Mouse (Mus musculus) liver, embryonic 14.5 days (tissue): ENCODE measurements around the gene Purb. TPM values are rescaled to one million over a fixed set of nuclear protein-coding genes. Genes with fewer than 3 reads are reported as not detected.

Experiments used
- ATAC-seq: fragments of 200-750 bp; cut with Nextera tagmentation; 2 replicates; pipeline ENCODE4 v1.8.0; 2017; ENCODE audit warnings: moderate number of reproducible peaks, mild to moderate bottlenecking, moderate library complexity; ENCODE audit not compliant: insufficient read depth
- DNase-seq, 3 experiments: peaks; one replicate each; pipeline ENCODE4 v3.0.0-alpha.2; 2012 to 2013; ENCODE audit warnings: low read depth in 3 of 3, low spot score in 3 of 3
- H3K27ac ChIP-seq: fragments of 300-500 bp; sonication (generic); 2 replicates; pipeline ENCODE4 v1.5.1; 2014; ENCODE audit warnings: moderate library complexity, mild to moderate bottlenecking, control low read depth, inconsistent platforms
- H3K27me3 ChIP-seq: fragments of 300-500 bp; sonication (generic); 2 replicates; pipeline ENCODE4 v1.6.1; 2014; ENCODE audit warnings: mild to moderate bottlenecking, low read length, moderate library complexity; ENCODE audit not compliant: control insufficient read depth, insufficient read depth
- H3K36me3 ChIP-seq: fragments of 300-500 bp; sonication (generic); replicated peaks from 2 replicates; pipeline ENCODE4 v1.6.1; 2014; ENCODE audit warnings: low read depth; ENCODE audit not compliant: control insufficient read depth, insufficient read depth
- H3K4me1 ChIP-seq, 2 experiments: fragments of 200-500 bp in 1 of 2; fragments of 300-500 bp in 1 of 2; sonication (generic) in 1 of 2; replicated peaks; 2 replicates each; pipeline ENCODE4 v1.6.1; 2012 to 2014; ENCODE audit warnings: antibody characterized with exemption in 1 of 2, inconsistent platforms in 1 of 2, low read length in 1 of 2; ENCODE audit not compliant: control insufficient read depth in 2 of 2, insufficient read depth in 2 of 2
- H3K4me2 ChIP-seq: fragments of 300-500 bp; sonication (generic); 2 replicates; pipeline ENCODE4 v1.6.1; 2014; ENCODE audit warnings: low read depth, mild to moderate bottlenecking, control low read depth, moderate library complexity
- H3K4me3 ChIP-seq, 2 experiments: fragments of 200-500 bp in 1 of 2; fragments of 300-500 bp in 1 of 2; sonication (generic) in 1 of 2; 2 replicates each; pipeline ENCODE4 v1.5.1; 2012 to 2014; ENCODE audit warnings: low read depth in 2 of 2, low read length in 2 of 2, mild to moderate bottlenecking in 2 of 2, control low read depth in 1 of 2, inconsistent platforms in 1 of 2, moderate library complexity in 1 of 2; ENCODE audit not compliant: insufficient read depth in 1 of 2
- H3K9ac ChIP-seq: fragments of 300-500 bp; sonication (generic); replicated peaks from 2 replicates; pipeline ENCODE4 v1.6.1; 2014; ENCODE audit warnings: mild to moderate bottlenecking, control low read depth, moderate library complexity
- H3K9me3 ChIP-seq: fragments of 300-500 bp; sonication (generic); 2 replicates; pipeline ENCODE4 v1.6.1; 2016; ENCODE audit warnings: low read length, mixed read lengths; ENCODE audit not compliant: control insufficient read depth
- CTCF ChIP-seq: IDR thresholded peaks from 2 replicates; pipeline ENCODE4 v1.5.1; 2016; ENCODE audit warnings: antibody characterized with exemption, low read depth, control low read depth
- EP300 ChIP-seq: IDR thresholded peaks from 2 replicates; pipeline ENCODE4 v1.6.1; 2016; ENCODE audit warnings: antibody characterized with exemption, low read depth
- WGBS: fragments of 180-500 bp; shearing (Covaris S2); extraction: QIAGEN DNeasy Blood & Tissue Kit; methylation state at CpG from one replicate; pipeline ENCODE4 v1.1.7; 2014; ENCODE audit not compliant: insufficient replicate concordance; 5-methylcytosine and 5-hydroxymethylcytosine counted together
- polyA plus RNA-seq, 2 experiments: library from polyadenylated mRNA; depleted of rRNA in 1 of 2; stranded (reverse) in 1 of 2; unstranded in 1 of 2; fragments of >200 nt; fragmentation: Nextera tagmentation in 1 of 2; extraction: Ambion mirVana in 1 of 2; gene quantifications; 2 replicates each; pipeline versions ENCODE4 v1.2.1 to v1.2.3; 2012 to 2014

Purb gene
- polyA plus RNA-seq, 2 experiments: 6.2 TPM

DNA sequence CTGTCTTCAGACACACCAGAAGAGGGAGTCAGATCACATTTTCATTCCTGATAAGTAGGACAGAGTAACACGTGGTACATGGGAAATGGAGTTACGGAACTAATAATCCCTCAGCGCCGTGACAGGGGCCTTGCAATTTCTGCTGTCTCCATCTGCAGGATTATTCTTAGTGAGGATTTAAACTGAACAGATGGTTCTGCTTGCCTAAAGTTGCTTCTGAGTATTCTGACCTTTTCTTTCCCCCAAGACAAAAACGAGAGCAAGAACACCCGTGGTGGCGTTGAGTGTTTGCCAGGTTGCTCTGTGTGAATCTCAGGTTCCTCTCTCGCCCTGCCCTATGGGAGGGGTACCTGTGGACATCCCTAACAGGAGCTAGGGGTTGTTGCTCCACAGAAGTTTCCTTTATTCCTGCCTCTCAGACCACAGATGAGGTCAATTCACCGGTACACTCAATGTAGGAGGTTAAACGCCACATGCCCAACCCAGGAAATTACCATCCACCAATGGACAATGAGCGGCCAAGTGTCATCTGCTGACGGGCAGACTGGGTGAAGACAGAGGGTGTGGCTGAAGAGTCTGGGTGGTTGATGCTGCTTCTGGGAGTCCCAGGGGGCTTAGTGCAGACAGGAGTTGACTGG, 21.7 kb upstream of the Purb start:
- Histone ChIP-seq H3K27ac (no peak overlapping the region), H3K27me3 (no peaks in the 10 kb centered on the region), H3K9me3 (no peaks in the 10 kb centered on the region), H3K36me3 (no peaks in the 10 kb centered on the region), H3K4me2 (no peak overlapping the region), H3K9ac (no peak overlapping the region), H3K4me1 (no peaks in the 10 kb centered on the region), H3K4me3 (no peak overlapping the region)
- WGBS: 63% methylated on average over 12 of the region's 12 CpGs
- DNase-seq (no peak), ATAC-seq (no peak)
- TF ChIP-seq CTCF: no peak
- TF ChIP-seq EP300: no peak

DNA sequence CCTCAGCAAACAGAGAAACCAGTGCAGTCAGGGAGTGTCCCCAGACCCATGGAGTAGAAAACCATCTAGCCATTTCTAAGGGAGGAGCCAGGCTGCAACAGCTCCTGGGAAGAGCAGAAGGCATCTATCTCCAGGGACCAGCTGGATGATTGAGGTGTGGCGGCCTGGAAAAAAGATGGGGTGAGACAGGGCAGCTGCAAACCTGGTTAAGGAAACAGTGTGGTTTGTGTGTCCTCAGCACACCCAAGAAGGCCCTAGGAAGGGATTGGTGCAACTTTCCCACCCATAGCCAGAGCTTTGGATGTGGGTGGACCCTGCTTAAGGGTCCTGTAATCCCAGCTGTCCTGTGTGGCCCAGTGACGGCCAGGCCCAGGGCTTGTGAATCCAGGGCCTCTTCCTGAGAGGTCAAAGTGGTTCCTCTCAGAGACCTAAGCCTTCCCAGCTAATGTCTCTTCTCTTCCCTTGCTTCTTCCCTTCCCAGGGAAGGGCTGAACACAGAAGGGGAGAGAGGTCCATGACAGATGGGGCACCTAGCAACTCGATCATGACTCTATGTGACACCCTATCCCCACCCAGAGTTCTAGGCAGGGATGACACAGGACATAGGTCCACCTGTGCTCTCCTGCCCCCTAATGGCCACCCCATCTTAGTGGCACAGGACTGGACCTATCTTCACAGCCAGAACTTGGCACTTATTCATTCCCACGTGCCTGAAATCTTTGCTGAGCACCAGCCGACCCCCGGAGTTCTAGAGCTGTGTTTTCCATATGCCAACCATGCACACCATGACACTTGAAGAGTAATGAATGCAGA, 14.2 kb upstream of the Purb start:
- Histone ChIP-seq H3K27ac (no peak overlapping the region), H3K9ac (no peak overlapping the region), H3K36me3 (no peaks in the 10 kb centered on the region), H3K4me1 (no peaks in the 10 kb centered on the region), H3K4me2 (no peak overlapping the region), H3K27me3 (no peaks in the 10 kb centered on the region), H3K9me3 (no peaks in the 10 kb centered on the region), H3K4me3 (no peak overlapping the region)
- TF ChIP-seq CTCF (peak; percentile 91), EP300 (no peak)
- peak; percentile 35 to 54 (median 35) for DNase-seq
- ATAC-seq: peak; percentile 78
- WGBS: 36% methylated on average over 6 of the region's 6 CpGs

DNA sequence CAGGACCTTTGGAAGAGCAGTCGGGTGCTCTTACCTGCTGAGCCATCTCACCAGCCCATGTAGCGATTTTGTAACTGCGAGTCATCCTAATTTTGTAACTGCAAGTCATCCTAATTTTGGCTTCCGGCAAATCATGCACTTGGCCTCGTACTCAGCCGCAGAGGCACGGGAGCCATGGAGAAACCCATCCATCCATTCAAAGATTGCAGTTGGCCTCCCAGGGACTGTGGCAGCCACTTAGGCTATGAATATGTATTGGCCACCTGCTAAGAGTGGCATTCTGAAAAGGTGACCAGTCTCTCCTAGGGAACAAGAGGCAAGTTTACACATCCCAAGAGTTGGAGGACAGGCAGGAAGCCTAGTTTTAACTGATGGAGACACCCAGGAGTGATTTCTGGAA, 13.5 kb upstream of the Purb start:
- no peak for ATAC-seq
- no peak for TF ChIP-seq CTCF
- no peak for TF ChIP-seq EP300
- no peak overlapping the region for H3K27ac ChIP-seq
- H3K27me3 ChIP-seq: no peaks in the 10 kb centered on the region
- no peaks in the 10 kb centered on the region for H3K9me3 ChIP-seq
- H3K36me3 ChIP-seq: no peaks in the 10 kb centered on the region
- no peaks in the 10 kb centered on the region; a peak in 1 of 4 replicates for H3K4me1 ChIP-seq
- 85% methylated on average over 7 of the region's 7 CpGs for WGBS
- no peak for DNase-seq
- H3K4me2 ChIP-seq: no peak overlapping the region
- H3K4me3 ChIP-seq: no peak overlapping the region
- no peak overlapping the region for H3K9ac ChIP-seq

DNA sequence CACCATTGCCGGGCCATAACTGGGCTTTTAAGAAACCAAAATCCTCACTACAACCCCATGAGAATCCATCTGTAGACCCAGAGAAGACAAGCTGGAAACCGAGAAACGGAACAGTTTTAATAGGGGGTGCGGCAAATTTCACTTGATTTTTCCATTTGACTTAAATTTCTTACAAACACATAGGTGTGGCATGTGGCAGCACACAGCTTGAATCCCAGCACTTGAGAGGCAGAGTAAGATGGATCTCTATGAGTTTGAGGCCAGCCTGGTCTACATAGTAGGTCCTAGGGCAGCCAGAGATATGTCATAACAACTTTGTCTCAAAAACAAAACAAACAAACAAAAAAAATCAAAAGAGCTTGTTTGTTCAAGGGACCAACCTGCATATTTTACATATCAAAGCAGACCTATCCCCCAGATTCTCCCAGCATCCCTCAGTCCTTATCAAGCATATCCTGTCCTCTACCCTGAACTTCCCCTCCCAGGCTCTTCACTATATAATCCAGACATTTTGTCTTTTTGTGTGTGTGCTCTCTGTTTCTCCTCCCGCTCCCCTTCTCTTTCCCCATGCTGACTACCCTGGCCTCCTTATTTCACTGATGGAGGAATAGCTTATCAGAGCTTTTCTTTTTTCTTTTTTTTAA, 12.4 kb upstream of the Purb start:
- TF ChIP-seq CTCF (no peak), EP300 (no peak)
- no peaks in the 10 kb centered on the region for H3K9me3 ChIP-seq
- H3K36me3 ChIP-seq: no peaks in the 10 kb centered on the region
- no peak overlapping the region for H3K4me2 ChIP-seq
- no peaks in the 10 kb centered on the region for H3K27me3 ChIP-seq
- H3K9ac ChIP-seq: no peak overlapping the region
- no peak overlapping the region for H3K27ac ChIP-seq
- DNase-seq (no peak), ATAC-seq (no peak)
- WGBS: 81% methylated on average over 5 of the region's 5 CpGs
- peaks cover 0 to 4% of the 10 kb centered on the region in 2 experiments; a peak in 1 of 4 replicates for H3K4me1 ChIP-seq
- H3K4me3 ChIP-seq: no peak overlapping the region

DNA sequence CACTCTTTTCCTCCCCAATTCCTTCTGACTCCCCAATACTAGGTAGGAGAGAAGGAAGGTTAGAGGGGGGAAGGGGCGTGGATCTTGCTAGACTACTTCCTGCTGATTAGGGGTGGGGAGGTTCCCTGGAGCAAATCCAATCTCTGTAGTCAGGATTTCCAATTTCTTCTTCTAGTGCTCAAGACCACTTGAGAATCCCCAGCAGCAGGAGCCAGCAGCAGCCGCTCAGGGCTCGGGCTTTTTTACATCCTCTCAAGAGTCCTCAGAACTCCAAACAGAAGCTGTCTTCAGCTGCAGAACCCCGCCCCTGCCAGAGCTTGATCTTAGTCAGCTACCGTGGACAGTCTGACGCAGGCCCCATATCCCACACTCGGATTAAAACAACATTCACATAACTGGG, 11.8 kb upstream of the Purb start:
- ATAC-seq (no peak), DNase-seq (no peak)
- 48% methylated on average over 7 of the region's 7 CpGs for WGBS
- no peak for TF ChIP-seq EP300
- TF ChIP-seq CTCF: no peak
- no peak overlapping the region for H3K4me3 ChIP-seq
- H3K4me1 ChIP-seq: peaks cover 0 to 5% of the 10 kb centered on the region in 2 experiments; a peak in 1 of 4 replicates
- no peaks in the 10 kb centered on the region for H3K27me3 ChIP-seq
- no peak overlapping the region for H3K27ac ChIP-seq
- H3K9me3 ChIP-seq: no peaks in the 10 kb centered on the region
- H3K36me3 ChIP-seq: no peaks in the 10 kb centered on the region
- no peak overlapping the region for H3K4me2 ChIP-seq
- no peak overlapping the region for H3K9ac ChIP-seq
